Mouse (Mus musculus): ENCODE measurements around the gene AU040320.

- no peak for TF ChIP-seq POLR2A (IDR thresholded peaks at IDR 0.05; ENCODE audit: insufficient read depth, low read length)
- no peak for TF ChIP-seq CTCF (IDR thresholded peaks at IDR 0.05; ENCODE audit: low read depth, low read length)
- no peak for TF ChIP-seq EP300 (IDR thresholded peaks at IDR 0.05; ENCODE audit: insufficient read depth, low read depth, low read length)
Measured at GRCm38 (mm10) chr4:126754231-126754611, 877 bp downstream of the AU040320 start.

Measured in ES-Bruce4 (cell line).